Mouse (Mus musculus): ENCODE results near the gene Lrrc8b.

Gene Lrrc8b

GRCm38 (mm10) chr5:105415198-105415791 lies at the start of gene Lrrc8b:
Gene Lrrc8b, plus strand, starts transcription at chr5:105415775.
- peak; percentile 84 for DNase-seq (ENCODE audit: low read depth, low spot score)

GRCm38 (mm10) chr5:105381482-105381881 lies 34.1 kb upstream of the Lrrc8b start:
- no peak for DNase-seq (ENCODE audit: low read depth, low spot score)

GRCm38 (mm10) chr5:105390346-105390745 lies 25.2 kb upstream of the Lrrc8b start:
- DNase-seq (ENCODE audit: low read depth, low spot score), result no peak

DNA sequence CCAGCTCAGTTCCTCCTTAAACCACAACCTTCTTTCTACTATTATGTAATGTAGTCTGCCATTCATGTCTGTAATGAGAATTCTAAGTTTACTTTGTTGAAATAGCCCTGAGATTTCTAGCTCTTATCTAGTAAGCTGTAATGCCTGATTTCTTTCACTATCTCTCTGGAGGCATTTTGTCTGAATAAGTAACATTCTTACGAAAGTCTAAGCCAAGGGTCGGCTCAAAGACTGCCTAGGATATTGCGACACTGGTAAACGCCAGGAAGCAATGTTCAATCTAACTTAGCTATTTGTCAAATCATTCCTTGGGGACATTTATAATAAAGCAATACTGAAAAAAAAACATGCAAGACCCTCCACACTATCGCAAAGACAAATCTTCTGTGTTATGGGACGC lies 21.8 kb upstream of the Lrrc8b start:
- DNase-seq (ENCODE audit: low read depth, low spot score), result no peak

- DNase-seq (ENCODE audit: low read depth, low spot score), result no peak
These were observed 20.4 kb upstream of the Lrrc8b start for GRCm38 (mm10) chr5:105395188-105395587.

GRCm38 (mm10) chr5:105398966-105399365 lies 16.6 kb upstream of the Lrrc8b start:
- no peak for DNase-seq (ENCODE audit: low read depth, low spot score)

GRCm38 (mm10) chr5:105399631-105400423 lies 15.7 kb upstream of the Lrrc8b start:
- DNase-seq (ENCODE audit: low read depth, low spot score), result peak; percentile 75

- DNase-seq (ENCODE audit: low read depth, low spot score), result no peak
These were observed 14.9 kb upstream of the Lrrc8b start for GRCm38 (mm10) chr5:105400424-105401375.

- DNase-seq (ENCODE audit: low read depth, low spot score), result no peak
These were observed 14.0 kb upstream of the Lrrc8b start for GRCm38 (mm10) chr5:105401536-105401935.

DNA sequence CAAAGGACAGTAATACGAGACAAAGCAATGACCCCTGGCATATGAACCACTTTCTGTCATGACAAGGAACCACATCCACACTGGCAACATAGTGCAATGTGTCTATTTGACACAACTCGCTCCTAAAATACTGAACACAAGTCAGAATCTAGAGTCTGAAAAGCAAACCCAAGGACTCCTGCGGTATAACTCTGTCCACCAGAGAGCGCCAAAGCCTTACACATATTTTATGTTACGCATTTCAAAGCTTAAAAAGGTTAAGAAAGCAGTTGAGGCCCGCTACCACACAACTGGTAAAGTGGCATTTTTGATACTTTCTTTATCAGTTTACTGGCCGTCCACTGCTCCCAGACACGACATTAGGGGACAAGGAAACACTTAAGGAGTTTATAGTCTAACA lies 10.6 kb upstream of the Lrrc8b start:
- peak; percentile 73 for DNase-seq (ENCODE audit: low read depth, low spot score)

- DNase-seq (ENCODE audit: low read depth, low spot score), result no peak
These were observed 7.9 kb upstream of the Lrrc8b start for GRCm38 (mm10) chr5:105407661-105408060.

DNA sequence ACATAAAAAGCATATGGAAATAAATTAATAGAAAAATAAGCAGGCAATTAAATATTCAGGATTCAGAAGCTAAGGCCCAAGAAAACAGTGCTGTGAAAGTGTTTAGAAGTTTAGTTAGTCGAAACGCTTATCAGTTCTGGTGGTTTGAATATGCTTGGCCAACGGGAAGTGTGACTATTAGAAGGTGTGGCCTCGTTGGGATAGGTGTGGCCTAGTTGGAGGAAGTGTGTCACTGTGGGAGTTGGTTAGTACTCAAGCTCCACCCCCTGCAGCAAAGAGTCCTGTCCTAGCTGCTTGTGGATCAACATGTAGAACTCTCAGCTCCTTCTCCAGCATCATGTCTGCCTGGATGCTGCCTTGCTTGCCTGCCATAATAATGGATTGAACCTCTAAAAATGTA lies 6.5 kb upstream of the Lrrc8b start:
- DNase-seq (ENCODE audit: low read depth, low spot score), result peak; percentile 35

DNA sequence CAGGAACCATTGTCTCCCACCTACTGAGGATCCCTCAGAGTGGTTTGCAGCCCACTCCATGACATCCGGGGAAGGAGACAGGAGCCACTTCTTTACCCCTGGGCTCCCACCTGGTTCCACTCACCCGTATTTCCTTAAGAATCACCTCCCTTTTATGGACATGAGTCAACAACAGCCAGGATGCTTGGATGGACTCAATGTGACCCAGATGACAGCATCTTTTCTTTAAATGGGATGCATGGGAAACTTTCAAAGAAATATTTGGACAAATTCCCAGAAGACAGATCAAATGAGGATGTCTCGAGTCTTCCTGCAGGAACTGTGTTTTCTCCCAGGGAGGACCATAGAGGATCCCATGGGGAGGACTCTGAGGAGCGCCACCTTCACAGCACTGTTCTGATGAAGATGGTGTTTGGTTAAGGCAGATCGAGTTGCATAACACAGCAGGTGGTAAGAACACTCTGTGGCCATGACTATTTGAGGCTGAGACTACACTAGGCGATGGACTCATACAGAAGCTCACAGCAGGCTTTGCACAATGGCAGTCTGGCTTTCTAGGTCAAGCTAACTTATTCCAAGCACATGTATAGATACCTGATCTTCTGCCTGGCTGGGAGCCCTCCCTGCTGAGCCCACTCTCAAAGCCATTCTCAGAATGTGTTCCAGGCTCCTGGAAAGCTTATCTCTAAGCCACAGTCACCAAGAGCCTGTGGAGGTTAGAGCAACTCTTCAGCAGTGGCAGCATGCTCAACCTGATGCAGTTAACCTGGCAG lies 4.9 kb upstream of the Lrrc8b start:
- DNase-seq (ENCODE audit: low read depth, low spot score), result no peak

- no peak for DNase-seq (ENCODE audit: low read depth, low spot score)
These were observed 4.3 kb upstream of the Lrrc8b start for GRCm38 (mm10) chr5:105411294-105411570.

- DNase-seq (ENCODE audit: low read depth, low spot score), result no peak
These were observed 3.8 kb upstream of the Lrrc8b start for GRCm38 (mm10) chr5:105411768-105412167.

- DNase-seq (ENCODE audit: low read depth, low spot score), result no peak
These were observed 2.9 kb upstream of the Lrrc8b start for GRCm38 (mm10) chr5:105412634-105413033.

DNA sequence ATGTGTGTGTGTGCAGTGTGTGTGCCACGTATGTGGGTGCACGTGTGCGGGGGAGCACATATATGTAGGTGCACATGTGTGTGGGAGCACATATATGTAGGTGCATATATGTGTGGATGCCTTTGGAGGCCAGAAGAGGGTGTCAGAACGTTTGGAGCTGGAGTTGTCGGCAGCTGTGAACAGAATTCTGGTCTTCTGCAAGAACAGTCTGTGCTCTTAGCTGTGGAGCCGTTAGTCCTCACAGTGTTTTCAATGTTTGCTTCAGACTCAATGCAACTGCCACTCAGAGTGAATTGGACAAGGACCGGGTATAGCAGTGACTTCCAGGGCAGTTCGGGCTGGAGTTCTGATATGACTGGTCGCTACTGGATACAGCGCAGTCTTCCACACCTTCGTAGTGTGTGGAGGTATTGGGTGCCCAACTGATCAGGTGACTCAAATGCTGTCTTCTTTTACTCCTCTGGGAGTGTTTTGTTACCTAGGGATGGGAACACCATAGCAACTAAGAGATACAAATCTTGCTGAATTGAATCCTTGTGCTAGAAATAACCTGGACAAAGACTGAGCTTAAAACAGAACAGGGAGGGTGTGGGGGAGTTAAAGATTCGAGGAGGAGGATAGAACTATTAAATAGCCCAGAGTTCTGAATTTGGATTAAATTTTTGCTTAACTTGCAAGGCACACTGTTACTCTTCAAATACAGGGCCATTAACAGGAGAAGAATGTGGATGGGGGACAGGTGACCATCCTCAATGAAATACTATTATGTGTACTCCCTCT lies 1.0 kb upstream of the Lrrc8b start:
- DNase-seq (ENCODE audit: low read depth, low spot score), result peak; percentile 9

DNA sequence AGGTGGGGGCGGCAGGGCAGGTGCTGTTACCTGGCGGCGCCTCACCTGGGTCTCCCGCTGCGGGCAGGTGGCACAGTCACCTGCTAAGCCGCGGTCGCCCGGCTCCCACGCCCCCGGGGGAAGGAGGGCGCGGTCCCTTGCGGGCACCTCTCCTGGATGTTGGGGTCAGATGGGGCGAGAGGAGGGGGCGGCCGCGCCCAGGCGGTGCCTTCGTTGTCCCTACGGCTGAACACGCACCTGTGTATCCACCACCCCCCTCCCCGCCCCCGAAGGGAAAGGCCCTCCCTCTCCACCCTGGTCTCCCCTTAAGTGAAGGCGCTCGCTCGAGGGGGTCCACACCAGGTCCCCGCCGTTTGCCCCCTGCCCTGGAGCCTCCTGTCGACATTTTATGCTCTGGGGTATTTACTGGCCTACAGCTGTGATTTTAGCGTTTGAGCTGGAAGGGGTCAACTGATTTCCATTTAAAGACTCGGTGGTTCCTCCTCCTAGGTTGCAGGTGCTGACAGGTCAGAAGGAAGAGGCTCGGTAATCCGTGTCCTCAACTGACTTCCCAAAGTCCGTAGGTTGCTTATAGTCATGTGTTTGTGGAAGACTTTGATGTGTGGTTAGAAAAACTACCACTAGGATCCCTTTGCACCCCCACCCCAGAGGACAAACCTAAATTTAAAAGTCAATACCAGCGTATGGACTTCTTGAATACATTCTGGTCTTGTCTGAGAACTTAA lies 538 bp downstream of the Lrrc8b start:
- peak; percentile 26 for DNase-seq (ENCODE audit: low read depth, low spot score)

- DNase-seq (ENCODE audit: low read depth, low spot score), result no peak
These were observed 1.6 kb downstream of the Lrrc8b start for GRCm38 (mm10) chr5:105417217-105417616.

DNA sequence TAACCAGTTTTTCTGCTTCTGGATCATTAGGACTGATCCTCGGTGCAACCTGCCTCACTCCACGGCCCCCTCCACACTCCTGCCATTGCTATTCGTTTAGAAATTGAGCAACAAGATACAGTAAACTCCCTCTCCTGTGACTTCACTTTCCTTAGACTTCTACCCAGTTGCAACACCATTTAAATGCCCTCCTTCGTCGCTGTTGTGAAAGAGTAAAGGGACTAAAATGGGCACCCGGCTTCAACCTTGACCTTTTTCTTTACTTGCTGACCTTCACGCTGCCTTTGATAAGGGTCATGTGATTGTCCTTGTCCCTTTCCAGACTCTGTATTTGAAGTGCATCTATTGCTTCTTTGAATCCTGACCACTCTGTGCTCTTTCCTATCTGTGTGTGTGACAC lies 2.8 kb downstream of the Lrrc8b start:
- DNase-seq (ENCODE audit: low read depth, low spot score), result no peak
